In the genomic region with DNA sequence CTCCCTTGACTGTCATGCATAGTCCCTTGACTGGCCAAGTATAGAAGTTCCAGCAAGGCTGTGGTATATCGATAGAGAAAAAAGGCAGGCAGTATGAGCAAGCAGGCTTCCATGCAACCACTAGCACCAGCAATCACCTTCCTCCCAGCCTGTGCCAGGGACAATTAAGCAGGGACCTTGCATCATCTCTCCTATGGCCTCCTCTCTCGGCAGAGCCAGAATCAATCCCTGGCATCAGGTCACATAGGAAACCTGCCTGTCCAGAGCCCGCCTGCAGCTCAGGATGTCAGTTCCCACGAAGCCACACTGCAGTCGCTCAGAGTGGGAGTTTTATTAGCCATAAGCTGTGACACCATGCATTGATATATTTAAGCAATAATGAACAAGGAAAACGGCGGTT, we compare ENCODE assay signal across 18 mouse cellular contexts.
DNase-seq lines count a peak whose midpoint lies in the region; ATAC-seq and TF ChIP-seq lines count a peak whose summit lies in the region.
"Had no signal": no experiment of that assay in that cellular context is flagged by ENCODE, and none has a peak within 500 bp of the region (broad histone marks: within the 10 kb centered on the region; RNA-seq: fewer than 3 reads in every experiment).

No protein-coding gene starts in this region.

- no peak for TF ChIP-seq CTCF in liver, postnatal 0 days (IDR thresholded peaks at IDR 0.05; ENCODE audit: low read depth)

- H3K4me3 ChIP-seq in forebrain, embryonic 10.5 days: no peak overlapping the region
- no peak overlapping the region for H3K4me3 ChIP-seq in forebrain, embryonic 12.5 days (replicated peaks)
- no peak overlapping the region for H3K4me3 ChIP-seq in liver, postnatal 0 days (ENCODE audit: low read depth, low read length)
- H3K4me3 ChIP-seq in forebrain, embryonic 15.5 days: no peak overlapping the region
- H3K4me3 ChIP-seq: erythroblast, embryonic 14.5 days; heart, embryonic 15.5 days; hindbrain, embryonic 15.5 days had no signal

- no peak overlapping the region for H3K9ac ChIP-seq in forebrain, embryonic 12.5 days
- H3K9ac ChIP-seq in liver, postnatal 0 days (replicated peaks): no peak overlapping the region
- H3K9ac ChIP-seq in forebrain, embryonic 15.5 days (replicated peaks): no peak overlapping the region
- H3K9ac ChIP-seq: heart, embryonic 15.5 days; hindbrain, embryonic 15.5 days; liver, embryonic 14.5 days had no signal

- H3K4me2 ChIP-seq in forebrain, embryonic 12.5 days: no peak overlapping the region
- H3K4me2 ChIP-seq in liver, postnatal 0 days (ENCODE audit: low read depth, low read length): no peak overlapping the region
- no peak overlapping the region for H3K4me2 ChIP-seq in forebrain, embryonic 15.5 days (replicated peaks)
- H3K4me2 ChIP-seq: heart, embryonic 15.5 days; hindbrain, embryonic 15.5 days had no signal

- no peaks in the 10 kb centered on the region for H3K36me3 ChIP-seq in forebrain, embryonic 10.5 days (replicated peaks)
- no peaks in the 10 kb centered on the region for H3K36me3 ChIP-seq in forebrain, embryonic 12.5 days (replicated peaks)
- no peaks in the 10 kb centered on the region for H3K36me3 ChIP-seq in liver, postnatal 0 days (replicated peaks; ENCODE audit: insufficient read depth, low read length)
- H3K36me3 ChIP-seq in forebrain, embryonic 15.5 days: no peaks in the 10 kb centered on the region
- H3K36me3 ChIP-seq: heart, embryonic 15.5 days; hindbrain, embryonic 15.5 days had no signal

- no peak for TF ChIP-seq EP300 in liver, postnatal 0 days (IDR thresholded peaks at IDR 0.05; ENCODE audit: low read depth)

- no peaks in the 10 kb centered on the region for H3K9me3 ChIP-seq in forebrain, embryonic 10.5 days
- no peaks in the 10 kb centered on the region for H3K9me3 ChIP-seq in forebrain, embryonic 12.5 days
- no peaks in the 10 kb centered on the region for H3K9me3 ChIP-seq in liver, postnatal 0 days (ENCODE audit: low read length)
- no peaks in the 10 kb centered on the region for H3K9me3 ChIP-seq in forebrain, embryonic 15.5 days
- H3K9me3 ChIP-seq: heart, embryonic 15.5 days; hindbrain, embryonic 15.5 days had no signal

- WGBS in forebrain, embryonic 10.5 days: 92% methylated on average over 7 of the region's 7 CpGs
- 80% methylated on average over 7 of the region's 7 CpGs for WGBS in forebrain, embryonic 12.5 days
- WGBS in liver, postnatal 0 days (ENCODE audit: insufficient replicate concordance): 81% methylated on average over 7 of the region's 7 CpGs
- 59% methylated on average over 7 of the region's 7 CpGs for WGBS in forebrain, embryonic 15.5 days

- H3K27ac ChIP-seq in forebrain, embryonic 10.5 days: peak overlapping the region; percentile 26
- no peak overlapping the region; the same call in 1 of the 2 replicates for H3K27ac ChIP-seq in forebrain, embryonic 12.5 days
- no peak overlapping the region for H3K27ac ChIP-seq in liver, postnatal 0 days (ENCODE audit: low read depth)
- peak overlapping the region; percentile 92 for H3K27ac ChIP-seq in forebrain, embryonic 15.5 days (replicated peaks)
- H3K27ac ChIP-seq: heart, embryonic 15.5 days; hindbrain, embryonic 15.5 days; liver, embryonic 14.5 days had no signal

- H3K4me1 ChIP-seq in forebrain, embryonic 10.5 days: peaks cover 74% of the 10 kb centered on the region
- H3K4me1 ChIP-seq in forebrain, embryonic 12.5 days: peaks cover 82% of the 10 kb centered on the region
- H3K4me1 ChIP-seq in liver, postnatal 0 days (ENCODE audit: insufficient read depth): no peaks in the 10 kb centered on the region
- H3K4me1 ChIP-seq in forebrain, embryonic 15.5 days: peaks cover 92% of the 10 kb centered on the region

- no peaks in the 10 kb centered on the region for H3K27me3 ChIP-seq in forebrain, embryonic 10.5 days (ENCODE audit: poor library complexity, severe bottlenecking)
- H3K27me3 ChIP-seq in forebrain, embryonic 12.5 days: no peaks in the 10 kb centered on the region
- H3K27me3 ChIP-seq in liver, postnatal 0 days (ENCODE audit: insufficient read depth, low read length): no peaks in the 10 kb centered on the region
- H3K27me3 ChIP-seq in forebrain, embryonic 15.5 days: no peaks in the 10 kb centered on the region
- H3K27me3 ChIP-seq: heart, embryonic 15.5 days; hindbrain, embryonic 15.5 days had no signal

- no peak for ATAC-seq in forebrain, embryonic 12.5 days (ENCODE audit: low FRiP score)
- ATAC-seq in liver, postnatal 0 days: peak; percentile 68
- ATAC-seq in forebrain, embryonic 15.5 days (replicated peaks): no peak
- ATAC-seq: intestine, postnatal 0 days had no signal

- peak; percentile 54 for DNase-seq in adrenal gland, adult 2 months
- DNase-seq in adrenal gland, adult (ENCODE audit: inconsistent age in 2 of 2, low spot score in 1 of 2): no peak
- DNase-seq in forebrain, embryonic 10.5 days (ENCODE audit: extremely low spot score, low spot score): no peak
- DNase-seq in liver, postnatal 0 days: peak; percentile 54
- no peak for DNase-seq in liver
- no peak for DNase-seq in embryo, embryonic 11 days
- DNase-seq: heart, adult 18-20 months; kidney, postnatal 14 days; lung, postnatal 10 days; right cerebral cortex, postnatal 25 days; thymus, postnatal 4 days had no signal

Comparison
In these comparisons a context has a peak if more than half of its experiments do, and no peak if none do; other contexts are left out.
1. DNase-seq: peak in adrenal gland, adult 2 months (single experiment) and liver, postnatal 0 days (single experiment); none in adrenal gland, adult (0 of 2), forebrain, embryonic 10.5 days (single experiment), liver (single experiment) and embryo, embryonic 11 days (single experiment).
2. H3K27ac ChIP-seq: peak in forebrain, embryonic 10.5 days (single experiment) and forebrain, embryonic 15.5 days (single experiment); none in forebrain, embryonic 12.5 days (single experiment) and liver, postnatal 0 days (single experiment).